8 mouse cellular contexts compared by ENCODE assay signal in genomic region chr1:33907421-33908190, GRCm38 (mm10). TPM values are rescaled to one million over a fixed set of nuclear protein-coding genes. Genes with fewer than 3 reads are reported as not detected.
DNase-seq lines count a peak whose midpoint lies in the region; ATAC-seq and TF ChIP-seq lines count a peak whose summit lies in the region.

Gene Bend6, minus strand, starts transcription at chr1:33907816.

- H3K36me3 ChIP-seq in E14TG2a.4 (ENCODE audit: insufficient read depth, low read length), result peaks cover 12% of the 10 kb centered on the region; the same call in 1 of the 2 replicates
- H3K36me3 ChIP-seq in heart, embryonic 10.5 days, result no peaks in the 10 kb centered on the region
- no peaks in the 10 kb centered on the region for H3K36me3 ChIP-seq in liver, embryonic 12.5 days

- TF ChIP-seq CTCF in E14TG2a.4 (conservative IDR thresholded peaks at IDR 0.05; ENCODE audit: low read length), result no peak

- H3K9me3 ChIP-seq in E14TG2a.4 (ENCODE audit: low read length), result peaks cover 4% of the 10 kb centered on the region; the same call in 1 of the 2 replicates
- no peaks in the 10 kb centered on the region for H3K9me3 ChIP-seq in heart, embryonic 10.5 days
- H3K9me3 ChIP-seq in liver, embryonic 12.5 days (replicated peaks), result no peaks in the 10 kb centered on the region

- peak within 1 kb of the TSS; percentile 85 for H3K4me3 ChIP-seq in E14TG2a.4 (replicated peaks; ENCODE audit: low read length)
- H3K4me3 ChIP-seq in heart, embryonic 10.5 days, result peak within 1 kb of the TSS; percentile 79
- peak within 1 kb of the TSS; percentile 59 for H3K4me3 ChIP-seq in liver, embryonic 12.5 days

- peak; percentile 57; the same call in 1 of the 2 replicates for ATAC-seq in erythroblast, adult 5-6 weeks (replicated peaks; ENCODE audit: low FRiP score, poor library complexity, severe bottlenecking)
- peak; percentile 76 for ATAC-seq in liver, embryonic 12.5 days

- H3K4me1 ChIP-seq in E14TG2a.4 (replicated peaks; ENCODE audit: low read depth, low read length), result peaks cover 53% of the 10 kb centered on the region
- peaks cover 22% of the 10 kb centered on the region for H3K4me1 ChIP-seq in heart, embryonic 10.5 days
- H3K4me1 ChIP-seq in liver, embryonic 12.5 days, result peaks cover 15% of the 10 kb centered on the region; the same call in 1 of the 2 replicates

- DNase-seq in brain, embryonic 18.5 days (ENCODE audit: low read depth, low spot score), result peak; percentile 47
- no peak for DNase-seq in heart, embryonic 10.5 days (ENCODE audit: low spot score)
- DNase-seq in kidney, postnatal 10 days, result peak; percentile 71
- DNase-seq in neural tube, embryonic 10.5 days (ENCODE audit: extremely low spot score, low spot score), result peak; percentile 74
- peak; percentile 54 for DNase-seq in thymus, postnatal 0 days (ENCODE audit: low spot score)

- peak within 1 kb of the TSS; percentile 74 for H3K4me2 ChIP-seq in liver, embryonic 12.5 days

- H3K27me3 ChIP-seq in E14TG2a.4 (ENCODE audit: insufficient read depth, low read length), result peaks cover 34% of the 10 kb centered on the region
- H3K27me3 ChIP-seq in heart, embryonic 10.5 days (ENCODE audit: insufficient read depth, poor library complexity, severe bottlenecking), result peaks cover 34% of the 10 kb centered on the region
- peaks cover 93% of the 10 kb centered on the region for H3K27me3 ChIP-seq in liver, embryonic 12.5 days (replicated peaks)

- H3K9ac ChIP-seq in liver, embryonic 12.5 days, result peak within 1 kb of the TSS; percentile 39; the same call in 1 of the 2 replicates

- H3K27ac ChIP-seq in heart, embryonic 10.5 days, result peak within 1 kb of the TSS; percentile 92
- no peak within 1 kb of the TSS for H3K27ac ChIP-seq in liver, embryonic 12.5 days

- 2% methylated on average over 104 of the region's 110 CpGs for WGBS in heart, embryonic 10.5 days
- under 1% methylated on average over 91 of the region's 110 CpGs for WGBS in liver, embryonic 12.5 days (ENCODE audit: insufficient replicate concordance)

RNA-seq across cellular contexts. Expression of gene Bend6, which starts in this region (rescaled TPM):
- not detected in 2 replicates for total RNA-seq in erythroblast, adult 5-6 weeks (2015; ENCODE audit: low replicate concordance)
- total RNA-seq in erythroblast, adult 5-6 weeks (2017; ENCODE audit: low replicate concordance), result 5.5 TPM in 1 of 2 replicates, not detected in the other
- 2.6 and 2.9 TPM in 2 replicates for polyA plus RNA-seq in heart, embryonic 10.5 days (2016; fragmentation: Nextera tagmentation; extraction: Ambion mirVana)
- polyA plus RNA-seq in liver, embryonic 12.5 days (2016; fragmentation: Nextera tagmentation; extraction: Ambion mirVana), result 1.5 and 1.8 TPM in 2 replicates
- 0.68 and 0.72 TPM in 2 replicates for polyA plus RNA-seq in thymus, postnatal 0 days (2015; fragmentation: Nextera tagmentation; extraction: Ambion mirVana)

Comparison
In these comparisons a context has a peak if more than half of its experiments do, and no peak if none do; other contexts are left out.
1. Peak in DNase-seq in thymus, postnatal 0 days; RNA of the gene not detected or under 1 TPM.